Mouse (Mus musculus) CD8-positive naive resting alpha-beta T cell, adult 57 days (primary cell): ENCODE data around the gene Zfp1. TPM values are rescaled to one million over a fixed set of nuclear protein-coding genes. Genes with fewer than 3 reads are reported as not detected.

Experiments used
- total RNA-seq: library from RNA; stranded (reverse); gene quantifications from one replicate; pipeline ENCODE4 v1.2.4, GENCODE M21; 2023

Zfp1 gene
- 25.0 TPM for total RNA-seq

DNA sequence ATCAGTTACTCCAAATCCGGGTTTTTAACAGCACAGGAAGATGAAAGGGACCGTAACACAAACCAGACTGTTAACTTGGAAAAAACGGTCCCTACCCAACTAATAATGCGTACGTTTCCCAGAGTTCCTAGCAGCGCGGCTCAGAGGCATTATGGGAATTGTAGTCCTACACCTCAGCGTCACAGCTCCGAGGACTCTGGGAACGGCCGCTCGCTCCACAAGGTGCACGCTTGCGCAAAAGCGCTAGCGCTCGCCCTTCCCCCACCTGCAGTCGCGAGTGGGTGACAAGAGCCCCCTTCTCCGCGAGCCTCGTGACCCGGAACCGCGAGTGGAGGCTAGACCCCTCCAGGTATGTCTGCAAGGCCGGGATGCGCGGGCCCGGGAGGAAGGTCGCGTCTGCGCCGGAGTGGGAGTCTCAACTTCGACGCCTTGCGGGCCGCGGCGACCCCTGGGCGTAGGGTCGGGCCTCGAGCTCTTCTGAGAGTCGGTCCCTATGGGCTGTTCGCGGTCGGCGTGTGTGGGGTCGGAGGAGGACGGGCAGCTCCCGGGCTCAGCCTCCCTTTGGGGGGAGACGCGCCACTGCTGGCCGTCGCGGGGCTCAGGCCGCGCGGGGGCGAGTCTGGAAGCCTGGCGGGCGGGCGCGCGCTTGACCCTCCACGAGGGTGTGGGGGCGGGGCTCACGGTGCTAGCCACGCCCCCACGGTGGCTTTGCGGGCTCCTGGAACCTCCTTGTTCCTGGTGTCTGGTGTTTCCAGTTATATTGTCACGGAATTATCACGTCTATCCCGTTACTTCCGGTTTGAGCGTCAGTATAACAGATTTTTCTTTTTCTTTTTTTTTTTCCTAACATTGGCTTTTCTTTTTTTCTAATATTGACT, at the start of gene Zfp1:
Gene Zfp1 (plus strand): TSS at position 138 of the 878 bp plus-strand sequence.

GRCm38 (mm10) chr8:111630105-111630521, 13.1 kb upstream of the Zfp1 start, which contains the start of gene Ldhd:
Ldhd (minus strand) TSS chr8:111630374.

GRCm38 (mm10) chr8:111690960-111691445, 47.8 kb downstream of the Zfp1 start, which contains the start of gene Ctrb1:
Ctrb1 (minus strand) TSS chr8:111691010.

Other genes with a start within 250 kb of the Zfp1 start
- not detected for gene Fa2h, start 249.6 kb upstream of the Zfp1 start, total RNA-seq
- gene Wdr59, start 121.3 kb upstream of the Zfp1 start, total RNA-seq = 14.4 TPM
- 116 TPM for gene Znrf1, start 107.3 kb upstream of the Zfp1 start, total RNA-seq
- 0.73 TPM for gene Ldhd, start 13.0 kb upstream of the Zfp1 start, total RNA-seq
- 24.3 TPM for gene Ctrb1, start 47.6 kb downstream of the Zfp1 start, total RNA-seq
- gene Bcar1, start 100.4 kb downstream of the Zfp1 start, total RNA-seq = not detected
- gene Cfdp1, start 210.9 kb downstream of the Zfp1 start, total RNA-seq = 37.2 TPM
- 2.5 TPM for gene Tmem170, start 233.3 kb downstream of the Zfp1 start, total RNA-seq